In genomic region chr10:39654001-39654416, GRCm38 (mm10) we compare ENCODE assay signal across 9 mouse cellular contexts. TPM values are rescaled to one million over a fixed set of nuclear protein-coding genes. Genes with fewer than 3 reads are reported as not detected.
A peak's percentile ranks its signal among the peaks of the same experiment; 100 is the strongest.
DNase-seq lines count a peak whose midpoint lies in the region; ATAC-seq and TF ChIP-seq lines count a peak whose summit lies in the region.
"Had no signal": no experiment of that assay in that cellular context is flagged by ENCODE, and none has a peak within 500 bp of the region (broad histone marks: within the 10 kb centered on the region; RNA-seq: fewer than 3 reads in every experiment).

No protein-coding gene starts in this region.

- 56% methylated on average over 8 of the region's 8 CpGs for WGBS in hindbrain, embryonic 10.5 days
- 44% methylated on average over 8 of the region's 8 CpGs for WGBS in hindbrain, postnatal 0 days
- WGBS in embryonic facial prominence, embryonic 13.5 days: 23% methylated on average over 8 of the region's 8 CpGs
- WGBS in hindbrain, embryonic 16.5 days: 61% methylated on average over 8 of the region's 8 CpGs

- 0 out of 2 replicates have a peak, but pooled peaks cover 3% of the 10 kb centered on the region for H3K27me3 ChIP-seq in hindbrain, embryonic 10.5 days (ENCODE audit: insufficient read depth, poor library complexity, severe bottlenecking)
- no peaks in the 10 kb centered on the region for H3K27me3 ChIP-seq in hindbrain, postnatal 0 days (ENCODE audit: insufficient read depth, low read length)
- no peaks in the 10 kb centered on the region for H3K27me3 ChIP-seq in embryonic facial prominence, embryonic 13.5 days
- H3K27me3 ChIP-seq in hindbrain, embryonic 16.5 days (replicated peaks; ENCODE audit: control insufficient read depth, insufficient read depth, low read length): no peaks in the 10 kb centered on the region

- peak overlapping the region; percentile 53; the same call in 1 of the 2 replicates for H3K27ac ChIP-seq in hindbrain, embryonic 10.5 days
- no peak overlapping the region for H3K27ac ChIP-seq in hindbrain, postnatal 0 days
- H3K27ac ChIP-seq in embryonic facial prominence, embryonic 13.5 days: peak overlapping the region; percentile 72
- peak overlapping the region; percentile 57 for H3K27ac ChIP-seq in hindbrain, embryonic 16.5 days (ENCODE audit: low read depth, low read length)

- H3K9me3 ChIP-seq in hindbrain, embryonic 10.5 days: no peaks in the 10 kb centered on the region
- H3K9me3 ChIP-seq in hindbrain, postnatal 0 days (ENCODE audit: low read length): no peaks in the 10 kb centered on the region
- H3K9me3 ChIP-seq in embryonic facial prominence, embryonic 13.5 days: no peaks in the 10 kb centered on the region
- H3K9me3 ChIP-seq in hindbrain, embryonic 16.5 days (ENCODE audit: control insufficient read depth, low read length): no peaks in the 10 kb centered on the region

- H3K4me3 ChIP-seq in hindbrain, embryonic 10.5 days: no peak overlapping the region
- H3K4me3 ChIP-seq in hindbrain, postnatal 0 days (ENCODE audit: low read length): no peak overlapping the region
- H3K4me3 ChIP-seq in embryonic facial prominence, embryonic 13.5 days: no peak overlapping the region
- no peak overlapping the region for H3K4me3 ChIP-seq in hindbrain, embryonic 16.5 days (ENCODE audit: low read length)

- ATAC-seq in hindbrain, postnatal 0 days: no peak
- ATAC-seq in embryonic facial prominence, embryonic 13.5 days (ENCODE audit: insufficient number of reproducible peaks, insufficient read depth, low FRiP score, low TSS enrichment, low read depth): 0 out of 2 replicates have a peak, but pooled peaks have one; percentile 32
- peak; percentile 29; the same call in 1 of the 2 replicates for ATAC-seq in hindbrain, embryonic 16.5 days
- ATAC-seq in megakaryocyte-erythroid progenitor cell, adult 5-6 weeks (replicated peaks; ENCODE audit: low FRiP score, low TSS enrichment, poor library complexity, severe bottlenecking): no peak

- no peak overlapping the region for H3K9ac ChIP-seq in hindbrain, postnatal 0 days (replicated peaks; ENCODE audit: low read length)
- H3K9ac ChIP-seq in embryonic facial prominence, embryonic 13.5 days: no peak overlapping the region
- no peak overlapping the region for H3K9ac ChIP-seq in hindbrain, embryonic 16.5 days (ENCODE audit: low read depth, low read length)

- peaks cover 40% of the 10 kb centered on the region for H3K36me3 ChIP-seq in hindbrain, embryonic 10.5 days
- 0 out of 2 replicates have a peak, but pooled peaks cover 3% of the 10 kb centered on the region for H3K36me3 ChIP-seq in hindbrain, postnatal 0 days (ENCODE audit: insufficient read depth, low read length)
- peaks cover 28% of the 10 kb centered on the region for H3K36me3 ChIP-seq in embryonic facial prominence, embryonic 13.5 days
- H3K36me3 ChIP-seq in hindbrain, embryonic 16.5 days (ENCODE audit: control insufficient read depth, insufficient read depth, low read length): peaks cover 6% of the 10 kb centered on the region; the same call in 1 of the 2 replicates

- H3K4me2 ChIP-seq in hindbrain, postnatal 0 days (ENCODE audit: low read depth, low read length): no peak overlapping the region
- no peak overlapping the region for H3K4me2 ChIP-seq in embryonic facial prominence, embryonic 13.5 days
- no peak overlapping the region for H3K4me2 ChIP-seq in hindbrain, embryonic 16.5 days (ENCODE audit: low read length)

- no peak for TF ChIP-seq CTCF in hindbrain, postnatal 0 days (IDR thresholded peaks at IDR 0.05; ENCODE audit: low read depth)

- DNase-seq in hindbrain, embryonic 10.5 days (ENCODE audit: low spot score): peak; percentile 40
- no peak for DNase-seq in hindbrain, postnatal 0 days (ENCODE audit: low spot score)
- peak; percentile 56 for DNase-seq in neural tube, embryonic 10.5 days (ENCODE audit: extremely low spot score, low spot score)
- DNase-seq in right cerebral cortex, postnatal 36 days (ENCODE audit: low spot score in 2 of 2): no peak
- no peak for DNase-seq in gastrocnemius, adult 18-20 months (ENCODE audit: low spot score)
- DNase-seq: layer of hippocampus, adult 9-11 months had no signal

- peaks cover 24% of the 10 kb centered on the region for H3K4me1 ChIP-seq in hindbrain, embryonic 10.5 days (replicated peaks)
- H3K4me1 ChIP-seq in hindbrain, postnatal 0 days (ENCODE audit: insufficient read depth, low read length): peaks cover 9% of the 10 kb centered on the region
- peaks cover 32% of the 10 kb centered on the region for H3K4me1 ChIP-seq in embryonic facial prominence, embryonic 13.5 days
- H3K4me1 ChIP-seq in hindbrain, embryonic 16.5 days (ENCODE audit: control insufficient read depth, insufficient read depth, low read depth, low read length): peaks cover 12% of the 10 kb centered on the region

RNA-seq across cellular contexts. Expression of gene Traf3ip2, which starts 41.3 kb away (rescaled TPM):
- polyA plus RNA-seq in hindbrain, embryonic 10.5 days (2016; fragmentation: Nextera tagmentation; extraction: Ambion mirVana): 8.3 and 8.8 TPM in 2 replicates
- 5.3 and 9.6 TPM in 2 replicates for total RNA-seq in hindbrain, postnatal 0 days (2014; rRNA removed)
- 5.7 and 6.2 TPM in 2 replicates for polyA plus RNA-seq in hindbrain, postnatal 0 days (2015; fragmentation: Nextera tagmentation; extraction: Ambion mirVana)
- 15.8 and 18.1 TPM in 2 replicates for polyA plus RNA-seq in embryonic facial prominence, embryonic 13.5 days (2015; fragmentation: Nextera tagmentation; extraction: Ambion mirVana)
- 6.7 and 8.0 TPM in 2 replicates for polyA plus RNA-seq in hindbrain, embryonic 16.5 days (2015; fragmentation: Nextera tagmentation; extraction: Ambion mirVana)
- 1.9 and 4.2 TPM in 2 replicates for total RNA-seq in megakaryocyte-erythroid progenitor cell, adult 5-6 weeks (2014; fragmentation: Nextera tagmentation)
- 0.42 and 0.80 TPM in 2 replicates for total RNA-seq in megakaryocyte-erythroid progenitor cell, adult 5-6 weeks (2017)
- 1 to 10 TPM; 2.5 to 3.9 TPM for total RNA-seq in gastrocnemius, adult 18-20 months (2021)

Comparison
In these comparisons a context has a peak if more than half of its experiments do, and no peak if none do; other contexts are left out.
1. DNase-seq: peak in hindbrain, embryonic 10.5 days (single experiment) and neural tube, embryonic 10.5 days (single experiment); none in hindbrain, postnatal 0 days (single experiment), right cerebral cortex, postnatal 36 days (0 of 2) and gastrocnemius, adult 18-20 months (single experiment).
2. ATAC-seq: peak in embryonic facial prominence, embryonic 13.5 days (single experiment) and hindbrain, embryonic 16.5 days (single experiment); none in hindbrain, postnatal 0 days (single experiment) and megakaryocyte-erythroid progenitor cell, adult 5-6 weeks (single experiment).